Mouse (Mus musculus) thymus, adult 2 months (tissue): ENCODE data around the gene Ier5.

Source experiments
- CTCF ChIP-seq: fragments of 200-500 bp; IDR thresholded peaks from 2 replicates; pipeline ENCODE4 v1.5.1; 2012; ENCODE audit warnings: mild to moderate bottlenecking, control low read depth, low read length, moderate library complexity, borderline replicate concordance; ENCODE audit not compliant: control insufficient read depth, poor library complexity, insufficient read depth; ENCODE audit errors: extremely low read depth
- POLR2A ChIP-seq: fragments of 200-500 bp; IDR thresholded peaks from 2 replicates; pipeline ENCODE4 v1.6.1; 2012; ENCODE audit warnings: mild to moderate bottlenecking, low read length, control low read depth, moderate library complexity; ENCODE audit not compliant: control insufficient read depth, poor library complexity, insufficient read depth; ENCODE audit errors: extremely low read depth

DNA sequence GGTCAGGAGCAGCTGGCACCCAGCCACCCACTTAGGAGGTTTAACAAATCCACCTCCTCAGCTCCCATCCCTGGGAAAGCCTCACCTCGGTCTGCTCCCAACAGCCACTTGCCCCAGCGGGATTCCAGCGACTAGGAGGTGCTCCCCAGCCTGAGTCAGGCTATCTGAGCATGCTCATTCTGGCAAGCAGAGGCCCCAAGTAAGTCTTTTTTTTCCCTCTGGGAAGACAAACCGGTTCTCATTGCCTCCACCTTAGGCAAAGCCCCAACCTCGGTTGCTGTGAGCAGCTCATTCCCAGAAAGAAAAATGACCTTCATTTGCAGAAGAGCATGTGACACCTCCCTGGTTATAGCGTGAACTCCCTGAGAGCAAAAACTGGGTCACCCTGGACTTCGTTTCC lies 29.7 kb downstream of the Ier5 start:
- TF ChIP-seq CTCF (no peak), POLR2A (no peak)
